Mouse (Mus musculus): ENCODE measurements around the gene Ksr1.

- no peak for TF ChIP-seq POLR2A (IDR thresholded peaks at IDR 0.05; ENCODE audit: extremely low read depth, insufficient read depth, low read length)
- TF ChIP-seq CTCF (IDR thresholded peaks at IDR 0.05; ENCODE audit: low read depth, low read length) = no peak
These were observed 147.1 kb downstream of the Ksr1 start for GRCm38 (mm10) chr11:78999118-78999517.

Measured in liver, adult 2 months (tissue).